Mouse (Mus musculus): ENCODE results near the gene Trmt13. TPM values are rescaled to one million over a fixed set of nuclear protein-coding genes. Genes with fewer than 3 reads are reported as not detected.

Gene Trmt13
- polyA plus RNA-seq, 1 experiment from 2014 or later = 13.0 TPM

DNA sequence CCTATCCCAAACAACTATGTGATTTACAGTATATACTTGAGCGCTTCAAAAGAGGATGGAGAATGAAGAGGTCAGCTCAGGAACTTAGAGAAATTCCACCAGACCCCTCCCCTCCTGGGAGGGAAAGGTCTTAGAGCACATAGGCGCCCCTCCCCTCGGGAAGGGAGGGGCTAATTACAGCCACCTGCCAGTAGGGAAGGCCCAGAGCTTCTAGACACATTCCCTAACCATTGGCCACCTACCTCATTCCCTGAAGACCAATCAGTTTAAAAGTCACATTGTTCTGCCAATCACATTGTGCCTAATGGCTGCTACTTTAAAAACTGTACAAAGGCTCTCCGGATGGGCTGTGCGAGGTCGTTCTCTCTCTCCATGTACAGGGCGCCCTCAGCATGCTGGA, 8.3 kb upstream of the Trmt13 start:
- H3K9me3 ChIP-seq (ENCODE audit: control insufficient read depth, low read length) = no peaks in the 10 kb centered on the region
- no peak overlapping the region for H3K27ac ChIP-seq (replicated peaks)
- 0 out of 2 replicates have a peak, but pooled peaks cover 6% of the 10 kb centered on the region for H3K36me3 ChIP-seq (ENCODE audit: control insufficient read depth, insufficient read depth, low read length)
- H3K4me3 ChIP-seq (ENCODE audit: low read depth, low read length) = no peak overlapping the region
- no peak overlapping the region for H3K9ac ChIP-seq (ENCODE audit: low read length)
- no peak for ATAC-seq (ENCODE audit: low FRiP score, low TSS enrichment)
- no peaks in the 10 kb centered on the region for H3K4me1 ChIP-seq (replicated peaks; ENCODE audit: control insufficient read depth, insufficient read depth)
- no peak for DNase-seq (ENCODE audit: low spot score)
- no peak overlapping the region for H3K4me2 ChIP-seq (replicated peaks; ENCODE audit: low read depth)
- WGBS = 94% methylated on average over 7 of the region's 7 CpGs
- no peaks in the 10 kb centered on the region for H3K27me3 ChIP-seq (ENCODE audit: control insufficient read depth, insufficient read depth, low read length)
- TF ChIP-seq CTCF (IDR thresholded peaks at IDR 0.05; ENCODE audit: low read depth) (no peak), EP300 (optimal IDR thresholded peaks at IDR 0.05) (no peak)

DNA sequence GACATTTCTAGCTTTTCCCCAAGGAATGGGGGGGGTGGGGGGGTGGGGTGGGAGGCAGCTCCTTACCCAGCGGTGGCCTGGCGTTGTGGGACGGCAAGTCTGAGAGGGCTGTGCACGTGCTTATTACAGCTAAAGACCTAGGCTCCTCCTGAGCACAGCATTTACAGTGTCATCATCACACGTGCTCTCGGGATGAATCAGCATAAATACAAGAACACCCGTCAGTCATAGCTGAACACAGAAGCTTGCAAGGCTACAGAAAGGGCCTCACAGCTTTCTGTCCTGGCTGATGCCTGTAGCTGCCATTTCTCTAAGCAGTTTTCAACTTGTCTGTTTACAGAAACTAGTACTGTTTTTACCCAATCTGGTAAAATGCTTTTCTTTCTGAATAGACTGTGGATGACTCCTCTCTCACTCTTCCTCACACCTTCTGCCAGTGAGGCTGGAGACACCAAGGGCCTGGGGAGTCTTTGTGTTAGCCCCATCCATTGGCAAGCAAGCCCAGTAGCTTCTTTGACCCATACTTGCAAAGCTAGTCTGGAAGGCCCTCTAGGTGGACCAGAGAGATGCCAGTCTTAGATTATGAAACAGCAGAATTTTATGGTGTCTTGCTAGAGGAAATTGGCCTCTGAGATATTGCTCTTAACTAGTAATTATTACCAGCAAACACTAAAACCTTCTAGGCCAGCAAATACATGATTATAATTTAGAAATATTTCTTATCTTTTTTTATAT, 6.4 kb upstream of the Trmt13 start:
- no peak for TF ChIP-seq CTCF (IDR thresholded peaks at IDR 0.05; ENCODE audit: low read depth)
- no peak for TF ChIP-seq EP300 (optimal IDR thresholded peaks at IDR 0.05)
- no peak for ATAC-seq (ENCODE audit: low FRiP score, low TSS enrichment)

DNA sequence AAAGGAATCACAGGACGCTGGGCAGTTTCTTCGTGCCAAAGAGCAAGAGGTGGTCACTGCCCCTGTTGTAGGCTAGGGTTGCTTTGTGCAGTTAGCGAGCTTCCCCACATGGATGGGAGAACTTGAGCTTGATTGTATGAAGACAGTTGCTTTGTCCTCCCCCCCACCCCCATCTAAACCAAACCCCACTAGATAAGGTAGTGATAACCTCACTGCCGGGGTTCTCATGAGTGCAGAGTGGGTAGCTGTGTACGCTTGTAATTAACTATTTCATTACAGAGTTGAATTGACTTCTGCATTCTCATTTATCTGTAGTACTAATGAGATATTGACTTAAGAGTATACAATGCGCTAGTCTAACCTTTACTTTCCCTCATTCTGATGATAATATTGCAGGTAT, 4.5 kb upstream of the Trmt13 start:
- no peaks in the 10 kb centered on the region for H3K27me3 ChIP-seq (ENCODE audit: control insufficient read depth, insufficient read depth, low read length)
- 0 out of 2 replicates have a peak, but pooled peaks cover 7% of the 10 kb centered on the region for H3K36me3 ChIP-seq (ENCODE audit: control insufficient read depth, insufficient read depth, low read length)
- H3K4me3 ChIP-seq (ENCODE audit: low read depth, low read length) = no peak overlapping the region
- DNase-seq (ENCODE audit: low spot score) (no peak), ATAC-seq (ENCODE audit: low FRiP score, low TSS enrichment) (no peak)
- no peak overlapping the region for H3K9ac ChIP-seq (ENCODE audit: low read length)
- H3K4me2 ChIP-seq (replicated peaks; ENCODE audit: low read depth) = no peak overlapping the region
- WGBS = 63% methylated on average over 6 of the region's 6 CpGs
- no peaks in the 10 kb centered on the region for H3K4me1 ChIP-seq (replicated peaks; ENCODE audit: control insufficient read depth, insufficient read depth)
- TF ChIP-seq CTCF (IDR thresholded peaks at IDR 0.05; ENCODE audit: low read depth) (no peak), EP300 (optimal IDR thresholded peaks at IDR 0.05) (no peak)
- no peak overlapping the region for H3K27ac ChIP-seq (replicated peaks)
- H3K9me3 ChIP-seq (ENCODE audit: control insufficient read depth, low read length) = no peaks in the 10 kb centered on the region

More for the DNA sequence above, 6.4 kb upstream of the Trmt13 start:
- H3K9me3 ChIP-seq (ENCODE audit: control insufficient read depth, low read length) = no peaks in the 10 kb centered on the region
- H3K4me1 ChIP-seq (replicated peaks; ENCODE audit: control insufficient read depth, insufficient read depth) = no peaks in the 10 kb centered on the region
- H3K27ac ChIP-seq (replicated peaks) = no peak overlapping the region
- no peaks in the 10 kb centered on the region for H3K27me3 ChIP-seq (ENCODE audit: control insufficient read depth, insufficient read depth, low read length)
- H3K4me2 ChIP-seq (replicated peaks; ENCODE audit: low read depth) = no peak overlapping the region
- no peak overlapping the region for H3K9ac ChIP-seq (ENCODE audit: low read length)
- H3K36me3 ChIP-seq (ENCODE audit: control insufficient read depth, insufficient read depth, low read length) = 0 out of 2 replicates have a peak, but pooled peaks cover 6% of the 10 kb centered on the region
- WGBS = 87% methylated on average over 7 of the region's 7 CpGs
- H3K4me3 ChIP-seq (ENCODE audit: low read depth, low read length) = no peak overlapping the region
- DNase-seq (ENCODE audit: low spot score) = no peak

DNA sequence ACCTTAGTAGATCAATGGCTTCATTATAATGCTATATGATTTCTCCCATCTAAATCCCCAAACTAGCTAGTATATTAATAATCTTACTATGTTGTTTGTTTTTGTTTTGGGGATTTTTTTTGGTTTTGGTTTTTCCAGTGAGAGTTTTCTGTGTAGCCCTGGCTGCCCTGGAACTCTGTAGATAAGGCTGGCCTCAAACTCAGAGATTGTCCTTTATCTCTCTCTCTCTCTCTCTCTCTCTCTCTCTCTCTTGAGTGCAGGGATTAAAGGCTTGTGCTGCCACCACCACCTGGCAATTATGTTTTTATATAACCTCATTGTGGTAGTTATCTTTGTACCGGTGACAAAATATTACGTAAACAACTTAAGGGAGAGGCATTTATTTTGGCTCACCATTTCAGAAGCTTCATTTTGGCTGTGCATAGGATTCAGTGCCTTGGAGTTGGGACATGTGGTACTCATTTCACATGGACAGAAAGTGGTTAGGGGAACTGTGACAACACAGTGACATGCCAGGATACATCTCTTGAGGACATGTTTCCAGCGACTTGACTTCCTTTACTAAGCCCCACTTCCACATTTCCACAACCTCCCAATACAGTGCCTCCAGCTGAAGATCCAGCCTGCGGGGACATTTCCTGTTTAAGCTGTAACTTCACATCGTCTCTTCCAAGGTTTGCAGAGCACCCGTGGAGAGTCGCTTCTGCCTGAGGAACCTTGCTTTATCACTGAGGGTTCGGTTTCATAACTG, 1.1 kb upstream of the Trmt13 start:
- ATAC-seq (ENCODE audit: low FRiP score, low TSS enrichment) (no peak), DNase-seq (ENCODE audit: low spot score) (no peak)
- H3K36me3 ChIP-seq (ENCODE audit: control insufficient read depth, insufficient read depth, low read length) = peaks cover 4% of the 10 kb centered on the region; the same call in 1 of the 2 replicates
- no peaks in the 10 kb centered on the region for H3K27me3 ChIP-seq (ENCODE audit: control insufficient read depth, insufficient read depth, low read length)
- H3K4me3 ChIP-seq (ENCODE audit: low read depth, low read length) = no peak overlapping the region
- no peak overlapping the region for H3K4me2 ChIP-seq (replicated peaks; ENCODE audit: low read depth)
- no peak overlapping the region for H3K9ac ChIP-seq (ENCODE audit: low read length)
- WGBS = 79% methylated on average over 8 of the region's 8 CpGs
- no peaks in the 10 kb centered on the region for H3K9me3 ChIP-seq (ENCODE audit: control insufficient read depth, low read length)
- H3K4me1 ChIP-seq (replicated peaks; ENCODE audit: control insufficient read depth, insufficient read depth) = no peaks in the 10 kb centered on the region
- TF ChIP-seq EP300 (optimal IDR thresholded peaks at IDR 0.05) = no peak
- no peak for TF ChIP-seq CTCF (IDR thresholded peaks at IDR 0.05; ENCODE audit: low read depth)
- no peak overlapping the region for H3K27ac ChIP-seq (replicated peaks)

DNA sequence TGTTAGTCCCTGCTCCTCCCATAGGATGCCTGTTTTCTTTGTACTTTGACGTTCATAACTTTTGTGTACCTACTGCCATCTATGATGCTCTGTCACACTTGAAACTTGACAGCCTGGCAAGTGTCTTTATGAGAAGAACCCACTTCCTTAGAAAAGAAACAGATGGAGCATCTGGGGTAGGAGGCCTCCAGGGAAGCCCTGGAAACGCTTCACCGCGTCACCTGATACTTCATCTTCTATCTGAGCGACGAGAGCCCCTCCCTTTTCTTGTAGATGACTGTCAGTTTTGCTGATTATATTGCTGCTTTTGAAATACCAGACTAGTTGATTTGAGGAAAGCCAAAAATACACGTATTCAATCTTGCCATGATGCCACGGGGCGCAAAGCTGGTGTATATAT, 9.8 kb downstream of the Trmt13 start:
- H3K27ac ChIP-seq (replicated peaks) = no peak overlapping the region
- no peak overlapping the region for H3K4me2 ChIP-seq (replicated peaks; ENCODE audit: low read depth)
- ATAC-seq (ENCODE audit: low FRiP score, low TSS enrichment) = no peak
- H3K4me1 ChIP-seq (replicated peaks; ENCODE audit: control insufficient read depth, insufficient read depth) = no peaks in the 10 kb centered on the region
- H3K9me3 ChIP-seq (ENCODE audit: control insufficient read depth, low read length) = no peaks in the 10 kb centered on the region
- no peaks in the 10 kb centered on the region for H3K27me3 ChIP-seq (ENCODE audit: control insufficient read depth, insufficient read depth, low read length)
- TF ChIP-seq CTCF (IDR thresholded peaks at IDR 0.05; ENCODE audit: low read depth) (no peak), EP300 (optimal IDR thresholded peaks at IDR 0.05) (no peak)
- 0 out of 2 replicates have a peak, but pooled peaks cover 2% of the 10 kb centered on the region for H3K36me3 ChIP-seq (ENCODE audit: control insufficient read depth, insufficient read depth, low read length)
- no peak for DNase-seq (ENCODE audit: low spot score)
- H3K4me3 ChIP-seq (ENCODE audit: low read depth, low read length) = no peak overlapping the region
- WGBS = 79% methylated on average over 9 of the region's 9 CpGs
- no peak overlapping the region for H3K9ac ChIP-seq (ENCODE audit: low read length)

DNA sequence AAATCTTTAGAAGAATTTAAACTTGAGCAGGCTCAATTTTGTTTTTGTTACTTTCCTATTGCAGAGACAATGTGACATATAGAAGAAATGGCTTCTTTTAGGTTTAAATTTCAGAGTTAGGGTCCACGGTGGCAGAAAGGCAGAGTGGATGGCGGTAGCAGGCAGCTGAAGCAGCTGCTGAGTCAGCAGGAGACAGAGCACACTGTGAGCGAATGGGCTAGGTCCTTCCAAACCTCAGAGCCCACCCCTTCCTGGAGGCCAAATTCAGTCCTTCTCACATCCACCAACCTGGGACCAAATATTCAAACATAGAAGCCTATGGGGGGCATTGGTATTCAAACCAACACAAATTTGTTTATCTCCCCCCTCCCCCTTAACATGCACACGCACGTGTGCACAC, 12.6 kb downstream of the Trmt13 start:
- 97% methylated on average over 5 of the region's 5 CpGs for WGBS
- DNase-seq (ENCODE audit: low spot score) = no peak

More for the DNA sequence above, 12.6 kb downstream of the Trmt13 start:
- H3K4me1 ChIP-seq (replicated peaks; ENCODE audit: control insufficient read depth, insufficient read depth) = no peaks in the 10 kb centered on the region
- H3K36me3 ChIP-seq (ENCODE audit: control insufficient read depth, insufficient read depth, low read length) = no peaks in the 10 kb centered on the region
- H3K4me2 ChIP-seq (replicated peaks; ENCODE audit: low read depth) = no peak overlapping the region
- no peak overlapping the region for H3K4me3 ChIP-seq (ENCODE audit: low read depth, low read length)
- no peak for TF ChIP-seq EP300 (optimal IDR thresholded peaks at IDR 0.05)
- no peak for ATAC-seq (ENCODE audit: low FRiP score, low TSS enrichment)
- H3K27ac ChIP-seq (replicated peaks) = no peak overlapping the region
- no peak overlapping the region for H3K9ac ChIP-seq (ENCODE audit: low read length)
- no peaks in the 10 kb centered on the region for H3K9me3 ChIP-seq (ENCODE audit: control insufficient read depth, low read length)
- H3K27me3 ChIP-seq (ENCODE audit: control insufficient read depth, insufficient read depth, low read length) = no peaks in the 10 kb centered on the region

Data from stomach, postnatal 0 days (tissue).